In genomic region chr7:28013549-28014444, GRCm38 (mm10) we compare ENCODE assay signal across 8 mouse cellular contexts. TPM values are rescaled to one million over a fixed set of nuclear protein-coding genes. Genes with fewer than 3 reads are reported as not detected.
DNase-seq lines count a peak whose midpoint lies in the region; ATAC-seq and TF ChIP-seq lines count a peak whose summit lies in the region.

TSS of gene Zfp850 (minus strand) at chr7:28014115.

- no peak for TF ChIP-seq CTCF in bone marrow, adult 2 months (IDR thresholded peaks at IDR 0.05; ENCODE audit: control insufficient read depth, insufficient read depth, low read length)

- no peaks in the 10 kb centered on the region for H3K9me3 ChIP-seq in embryonic facial prominence, embryonic 15.5 days (replicated peaks)
- no peaks in the 10 kb centered on the region for H3K9me3 ChIP-seq in kidney, embryonic 14.5 days (ENCODE audit: control insufficient read depth, low read length)
- no peaks in the 10 kb centered on the region for H3K9me3 ChIP-seq in limb, embryonic 15.5 days

- no peaks in the 10 kb centered on the region for H3K27me3 ChIP-seq in embryonic facial prominence, embryonic 15.5 days
- H3K27me3 ChIP-seq in kidney, embryonic 14.5 days (ENCODE audit: control insufficient read depth, insufficient read depth, low read length), result no peaks in the 10 kb centered on the region
- no peaks in the 10 kb centered on the region for H3K27me3 ChIP-seq in limb, embryonic 15.5 days

- peak within 1 kb of the TSS; percentile 20 for H3K27ac ChIP-seq in bone marrow, adult 2 months (ENCODE audit: control insufficient read depth, insufficient read depth, low read depth, low read length, poor library complexity)
- peak within 1 kb of the TSS; percentile 58; the same call in 1 of the 2 replicates for H3K27ac ChIP-seq in embryonic facial prominence, embryonic 15.5 days (replicated peaks)
- H3K27ac ChIP-seq in kidney, embryonic 14.5 days (ENCODE audit: low read depth, low read length), result no peak within 1 kb of the TSS; the same call in 1 of the 2 replicates
- H3K27ac ChIP-seq in limb, embryonic 15.5 days, result peak within 1 kb of the TSS; percentile 55

- no peak; the same call in 1 of the 2 replicates for TF ChIP-seq POLR2A in bone marrow, adult 2 months (IDR thresholded peaks at IDR 0.05; ENCODE audit: borderline replicate concordance, control insufficient read depth, low read depth, low read length)

- WGBS in bone marrow, adult 2 months, result 2% methylated on average over 47 of the region's 47 CpGs
- under 1% methylated on average over 47 of the region's 47 CpGs for WGBS in embryonic facial prominence, embryonic 15.5 days
- WGBS in kidney, embryonic 14.5 days, result under 1% methylated on average over 47 of the region's 47 CpGs
- under 1% methylated on average over 47 of the region's 47 CpGs for WGBS in limb, embryonic 15.5 days

- peak; percentile 82 for DNase-seq in 416B (ENCODE audit: low read depth)
- peak; percentile 71 to 72 for DNase-seq in heart, adult 9 months (ENCODE audit: low spot score in 2 of 2)
- DNase-seq in spleen, postnatal 4 days (ENCODE audit: low spot score in 2 of 2), result peak; percentile 66 to 82

- no peaks in the 10 kb centered on the region for H3K4me1 ChIP-seq in bone marrow, adult 2 months (ENCODE audit: control insufficient read depth, insufficient read depth, low read length)
- H3K4me1 ChIP-seq in embryonic facial prominence, embryonic 15.5 days, result peaks cover 11% of the 10 kb centered on the region
- peaks cover 5% of the 10 kb centered on the region; the same call in 1 of the 2 replicates for H3K4me1 ChIP-seq in kidney, embryonic 14.5 days (ENCODE audit: control insufficient read depth, insufficient read depth, low read length)
- H3K4me1 ChIP-seq in limb, embryonic 15.5 days, result peaks cover 4% of the 10 kb centered on the region; the same call in 1 of the 2 replicates

- H3K9ac ChIP-seq in embryonic facial prominence, embryonic 15.5 days, result peak within 1 kb of the TSS; percentile 42
- H3K9ac ChIP-seq in kidney, embryonic 14.5 days (ENCODE audit: low read depth, low read length), result peak within 1 kb of the TSS; percentile 67
- H3K9ac ChIP-seq in limb, embryonic 15.5 days, result peak within 1 kb of the TSS; percentile 65

- peaks cover 14% of the 10 kb centered on the region; the same call in 1 of the 2 replicates for H3K36me3 ChIP-seq in embryonic facial prominence, embryonic 15.5 days
- H3K36me3 ChIP-seq in kidney, embryonic 14.5 days (ENCODE audit: control insufficient read depth, insufficient read depth, low read length), result no peaks in the 10 kb centered on the region; the same call in 1 of the 2 replicates
- H3K36me3 ChIP-seq in limb, embryonic 15.5 days, result peaks cover 4% of the 10 kb centered on the region; the same call in 1 of the 2 replicates

- H3K4me2 ChIP-seq in embryonic facial prominence, embryonic 15.5 days (replicated peaks), result peak within 1 kb of the TSS; percentile 89
- H3K4me2 ChIP-seq in kidney, embryonic 14.5 days (replicated peaks; ENCODE audit: low read depth, low read length), result peak within 1 kb of the TSS; percentile 72
- H3K4me2 ChIP-seq in limb, embryonic 15.5 days, result peak within 1 kb of the TSS; percentile 85

- peak within 1 kb of the TSS; percentile 96 for H3K4me3 ChIP-seq in bone marrow, adult 2 months (replicated peaks; ENCODE audit: control insufficient read depth, low read depth, low read length)
- H3K4me3 ChIP-seq in embryonic facial prominence, embryonic 15.5 days (replicated peaks), result peak within 1 kb of the TSS; percentile 61
- peak within 1 kb of the TSS; percentile 69 for H3K4me3 ChIP-seq in kidney, embryonic 14.5 days (ENCODE audit: low read length)
- peak within 1 kb of the TSS; percentile 68 for H3K4me3 ChIP-seq in limb, embryonic 15.5 days

- peak; percentile 88 for ATAC-seq in embryonic facial prominence, embryonic 15.5 days (ENCODE audit: insufficient number of reproducible peaks, low FRiP score, low TSS enrichment, low read depth)
- peak; percentile 96 for ATAC-seq in kidney, embryonic 14.5 days (ENCODE audit: low FRiP score, low TSS enrichment)
- peak; percentile 80 for ATAC-seq in limb, embryonic 15.5 days (ENCODE audit: insufficient number of reproducible peaks, low FRiP score, low TSS enrichment, low read depth)
- ATAC-seq in monocyte, adult 5-6 weeks (replicated peaks; ENCODE audit: insufficient number of reproducible peaks, low FRiP score, low TSS enrichment, poor library complexity, severe bottlenecking), result peak; percentile 82

RNA-seq across cellular contexts. Expression of gene Zfp850, which starts in this region (rescaled TPM):
- 0.34 and 1.1 TPM in 2 replicates for polyA plus RNA-seq in bone marrow, adult 2 months (2011; ENCODE audit: insufficient read depth, insufficient read length, low replicate concordance, missing spikeins)
- polyA plus RNA-seq in embryonic facial prominence, embryonic 15.5 days (2015; fragmentation: Nextera tagmentation; extraction: Ambion mirVana), result 3.3 and 3.4 TPM in 2 replicates
- 3.6 and 6.5 TPM in 2 replicates for polyA plus RNA-seq in kidney, embryonic 14.5 days (2014; fragmentation: Nextera tagmentation; extraction: Ambion mirVana)
- 2.4 and 3.5 TPM in 2 replicates for polyA plus RNA-seq in limb, embryonic 15.5 days (2015; fragmentation: Nextera tagmentation; extraction: Ambion mirVana)
- 6.2 to 12.1 TPM (median 11.3 TPM) in 3 replicates for total RNA-seq in monocyte, adult 5-6 weeks (2017)
